Mouse (Mus musculus): ENCODE measurements around the gene Ppp4r1.
A peak's percentile ranks its signal among the peaks of the same experiment; 100 is the strongest.

The Ppp4r1 gene

GRCm38 (mm10) chr17:65782551-65783141, at the start of gene Ppp4r1:
Ppp4r1 (plus strand) TSS chr17:65782573.
- peak; percentile 75 for DNase-seq (ENCODE audit: low read depth, low spot score)

GRCm38 (mm10) chr17:65732666-65733065, 49.7 kb upstream of the Ppp4r1 start:
- DNase-seq (ENCODE audit: low read depth, low spot score) = no peak

GRCm38 (mm10) chr17:65735088-65735487, 47.3 kb upstream of the Ppp4r1 start:
- no peak for DNase-seq (ENCODE audit: low read depth, low spot score)

GRCm38 (mm10) chr17:65737175-65737574, 45.2 kb upstream of the Ppp4r1 start:
- DNase-seq (ENCODE audit: low read depth, low spot score) = no peak

GRCm38 (mm10) chr17:65737622-65738021, 44.8 kb upstream of the Ppp4r1 start:
- DNase-seq (ENCODE audit: low read depth, low spot score) = no peak

GRCm38 (mm10) chr17:65739874-65740725, 42.3 kb upstream of the Ppp4r1 start:
- no peak for DNase-seq (ENCODE audit: low read depth, low spot score)

- no peak for DNase-seq (ENCODE audit: low read depth, low spot score)
Measured at GRCm38 (mm10) chr17:65741565-65741964, 40.8 kb upstream of the Ppp4r1 start.

- DNase-seq (ENCODE audit: low read depth, low spot score) = no peak
Measured at GRCm38 (mm10) chr17:65742245-65742905, 40.0 kb upstream of the Ppp4r1 start.

- DNase-seq (ENCODE audit: low read depth, low spot score) = no peak
Measured at GRCm38 (mm10) chr17:65742969-65743368, 39.4 kb upstream of the Ppp4r1 start.

GRCm38 (mm10) chr17:65743664-65744330, 38.6 kb upstream of the Ppp4r1 start:
- DNase-seq (ENCODE audit: low read depth, low spot score) = no peak

GRCm38 (mm10) chr17:65746314-65746713, 36.1 kb upstream of the Ppp4r1 start:
- no peak for DNase-seq (ENCODE audit: low read depth, low spot score)

- DNase-seq (ENCODE audit: low read depth, low spot score) = no peak
Measured at GRCm38 (mm10) chr17:65748997-65749396, 33.4 kb upstream of the Ppp4r1 start.

- no peak for DNase-seq (ENCODE audit: low read depth, low spot score)
Measured at GRCm38 (mm10) chr17:65749803-65750202, 32.6 kb upstream of the Ppp4r1 start.

- no peak for DNase-seq (ENCODE audit: low read depth, low spot score)
Measured at GRCm38 (mm10) chr17:65750301-65750700, 32.1 kb upstream of the Ppp4r1 start.

- DNase-seq (ENCODE audit: low read depth, low spot score) = no peak
Measured at GRCm38 (mm10) chr17:65753130-65753529, 29.2 kb upstream of the Ppp4r1 start.

- DNase-seq (ENCODE audit: low read depth, low spot score) = no peak
Measured at GRCm38 (mm10) chr17:65755857-65756256, 26.5 kb upstream of the Ppp4r1 start.

GRCm38 (mm10) chr17:65757150-65757549, 25.2 kb upstream of the Ppp4r1 start:
- no peak for DNase-seq (ENCODE audit: low read depth, low spot score)

- DNase-seq (ENCODE audit: low read depth, low spot score) = no peak
Measured at GRCm38 (mm10) chr17:65763221-65763620, 19.2 kb upstream of the Ppp4r1 start.

- DNase-seq (ENCODE audit: low read depth, low spot score) = peak; percentile 60
Measured at GRCm38 (mm10) chr17:65768486-65768885, 13.9 kb upstream of the Ppp4r1 start.

GRCm38 (mm10) chr17:65770982-65771915, 11.1 kb upstream of the Ppp4r1 start:
- no peak for DNase-seq (ENCODE audit: low read depth, low spot score)
